Mouse (Mus musculus): ENCODE measurements at regions not wholly inside any gene's neighbourhood (a gene's known extent, or its start where the extent isn't known, plus 50 kb on each side); places are given as distances from the start of the nearest gene placed in this dataset.

DNA sequence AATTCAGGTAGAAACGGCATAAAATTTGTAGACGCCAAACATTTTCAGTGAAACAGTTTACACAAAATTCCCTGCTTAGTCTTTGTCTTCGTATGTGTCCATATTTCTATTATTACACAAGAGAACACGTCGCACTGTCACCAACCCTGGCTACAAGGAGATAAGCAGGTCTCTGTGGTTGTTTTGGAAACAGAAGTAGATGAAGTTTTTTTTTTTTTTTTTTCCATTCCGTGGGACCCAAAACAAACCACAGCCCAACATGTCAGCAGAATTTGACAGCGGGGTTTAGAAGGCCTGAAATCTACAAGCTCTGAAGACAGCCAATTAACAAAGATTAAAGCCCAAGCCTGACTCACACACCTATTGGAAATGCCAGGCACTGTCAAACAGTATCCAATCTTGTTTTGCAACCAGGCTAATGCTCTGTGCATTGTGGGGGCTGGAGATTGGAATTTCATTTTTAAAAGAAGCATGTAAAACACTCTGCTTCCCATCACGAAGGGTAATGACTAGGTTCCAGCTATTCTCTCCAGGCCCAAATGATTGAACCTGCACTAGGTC, 428.5 kb upstream of the Btbd3 start:
- DNase-seq (ENCODE audit: low read depth, low spot score) = no peak

DNA sequence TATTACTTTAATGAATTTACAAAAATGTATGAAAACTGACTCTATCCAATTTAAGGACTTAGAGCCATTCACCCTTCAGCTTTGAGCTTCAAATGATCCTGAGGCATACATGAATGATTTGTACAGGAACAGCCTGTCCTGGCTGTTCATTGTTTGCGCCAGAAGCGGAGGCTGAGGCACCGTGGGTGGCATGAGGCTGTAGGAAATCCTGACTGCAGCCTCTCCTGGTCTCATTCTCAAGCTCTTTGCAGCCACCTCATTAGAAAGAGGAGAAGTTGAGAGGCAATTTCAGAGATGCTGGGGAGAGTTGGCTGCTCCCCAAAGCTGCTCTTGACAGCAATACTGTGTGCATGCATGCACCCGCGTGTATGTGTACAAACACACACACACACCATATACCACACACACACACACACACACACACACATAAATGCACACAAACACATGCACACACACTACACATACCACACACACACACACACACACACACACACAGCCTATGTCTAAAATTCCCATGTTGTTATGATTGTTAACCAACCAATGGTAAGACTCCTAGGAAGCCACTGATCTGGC, 434.9 kb upstream of the Btbd3 start:
- DNase-seq (ENCODE audit: low read depth, low spot score) = no peak

DNA sequence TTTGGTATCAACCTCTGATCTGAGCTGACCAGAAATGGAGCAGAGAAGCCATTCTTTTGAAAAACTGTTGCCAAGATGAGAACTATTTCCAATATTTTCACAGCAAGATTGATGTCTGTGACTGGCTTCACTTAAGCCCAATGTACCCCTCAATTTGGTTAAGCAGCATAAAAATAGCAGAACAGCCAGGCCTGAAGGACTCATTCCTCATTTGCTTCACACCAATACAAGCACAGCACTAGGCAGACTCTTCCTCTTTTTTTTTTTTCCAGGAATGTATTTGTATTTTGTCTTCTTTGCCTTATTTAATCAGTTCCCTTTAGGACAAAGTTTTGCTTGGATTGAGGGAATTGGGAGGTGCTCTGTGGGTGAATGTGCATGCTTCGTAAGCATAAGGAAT, 441.4 kb upstream of the Btbd3 start:
- DNase-seq (ENCODE audit: low read depth, low spot score) = no peak

DNA sequence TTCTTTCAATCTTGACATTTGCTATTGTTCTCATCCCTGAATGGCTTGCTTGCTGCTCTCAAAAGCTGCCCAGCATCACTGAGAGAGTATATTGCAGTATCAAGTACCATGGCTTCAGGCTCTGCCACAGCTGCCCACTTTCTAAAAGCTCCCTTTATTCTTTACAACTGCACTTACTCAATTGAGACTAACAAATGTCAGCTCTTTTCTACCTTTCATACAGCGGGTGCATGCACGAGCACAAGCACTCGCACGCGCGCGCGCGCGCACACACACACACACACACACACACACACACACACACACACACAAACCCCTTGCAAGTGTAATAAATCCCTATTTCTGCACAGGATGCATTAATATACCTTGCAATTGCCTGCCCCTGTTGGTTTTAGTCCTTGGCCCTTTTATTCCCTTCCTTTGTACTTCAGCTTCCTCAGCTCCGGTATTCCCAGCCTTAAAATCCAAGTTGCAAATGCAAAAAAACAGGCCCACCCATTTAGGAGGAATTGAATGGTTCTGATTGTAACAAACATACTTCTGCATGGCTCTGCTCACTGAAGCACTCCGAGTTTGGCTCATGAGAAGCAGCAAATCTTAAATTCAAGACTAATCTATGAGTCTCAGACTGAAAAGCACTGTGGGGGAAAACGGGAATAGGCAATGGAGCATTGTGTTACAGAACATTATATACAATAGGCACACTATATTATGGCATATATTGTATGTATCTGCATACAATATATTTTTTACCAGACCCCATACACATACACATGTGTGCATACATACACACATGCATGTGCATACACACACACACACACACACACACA, 447.7 kb upstream of the Btbd3 start:
- DNase-seq (ENCODE audit: low read depth, low spot score) = no peak

DNA sequence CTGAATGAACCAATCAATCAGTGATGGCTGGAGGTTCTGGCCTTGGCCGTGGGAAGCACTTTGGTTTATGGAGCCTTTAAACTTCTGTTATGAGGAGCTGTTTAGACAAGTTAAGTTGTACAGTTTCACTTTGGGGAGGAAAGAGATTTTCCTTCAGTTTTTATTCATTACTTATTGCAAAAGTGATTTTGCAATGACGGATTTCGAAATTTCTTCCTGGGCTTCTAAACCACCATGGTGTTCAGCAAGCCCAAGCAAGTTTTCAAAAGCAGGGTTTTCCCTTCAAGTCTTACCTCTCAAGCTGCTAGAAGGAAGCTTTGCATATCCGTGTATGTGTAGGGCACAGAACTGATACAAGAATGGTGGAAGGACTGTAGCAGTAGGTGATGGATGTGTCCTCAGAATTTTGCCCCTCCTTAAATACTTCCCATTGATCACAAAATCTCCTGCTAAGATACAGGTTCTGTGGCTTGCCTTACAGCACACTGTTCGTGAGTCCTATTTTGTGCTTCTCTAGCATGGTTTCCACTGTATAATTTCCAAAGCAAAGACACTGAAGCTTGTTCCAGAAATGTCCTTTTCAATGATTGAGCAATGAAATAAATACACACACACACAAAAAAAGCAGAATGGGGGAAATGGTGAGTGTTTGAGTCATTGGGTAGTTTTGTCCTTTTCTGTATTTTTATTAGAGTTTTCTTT, 448.6 kb upstream of the Btbd3 start:
- DNase-seq (ENCODE audit: low read depth, low spot score) = no peak

DNA sequence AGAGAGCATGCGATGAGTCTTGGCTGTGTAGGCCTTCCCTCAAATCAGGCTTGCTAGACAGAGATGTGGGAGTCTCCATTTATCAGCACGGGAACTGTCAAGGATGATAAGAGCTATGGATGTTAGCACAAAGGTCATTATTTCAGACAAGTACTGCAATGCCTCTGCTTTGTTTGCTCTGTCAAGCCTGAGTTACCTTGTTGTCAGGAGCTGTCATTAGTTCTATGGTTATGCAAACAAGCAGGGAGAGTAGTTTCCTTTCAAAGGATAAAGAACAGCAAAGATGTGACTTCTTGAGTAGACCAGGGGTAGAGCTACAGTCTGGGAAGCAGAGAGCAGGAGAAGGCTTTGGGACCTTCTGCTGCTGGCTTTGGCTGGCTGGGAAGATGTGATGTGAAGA, 461.5 kb upstream of the Btbd3 start:
- no peak for DNase-seq (ENCODE audit: low read depth, low spot score)

DNA sequence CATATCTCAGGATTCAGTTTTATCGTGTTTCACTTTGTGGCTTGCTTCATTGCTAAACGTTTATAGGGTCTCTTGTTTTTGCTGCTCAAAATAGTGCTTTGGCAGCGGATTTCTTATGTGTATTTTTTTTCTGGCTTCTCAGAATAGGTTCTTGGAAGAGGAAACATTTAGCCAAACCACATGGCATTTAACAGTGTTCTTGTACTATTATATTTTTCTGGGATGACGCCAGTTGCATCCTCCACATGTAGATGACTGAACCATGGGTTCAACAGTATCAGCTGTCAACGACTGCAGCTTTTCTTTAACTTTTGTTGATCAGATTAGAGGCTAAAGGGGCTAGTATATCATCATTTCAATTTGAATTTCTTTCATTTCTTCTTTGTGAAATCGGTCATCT, 472.3 kb upstream of the Btbd3 start:
- no peak for DNase-seq (ENCODE audit: low read depth, low spot score)

DNA sequence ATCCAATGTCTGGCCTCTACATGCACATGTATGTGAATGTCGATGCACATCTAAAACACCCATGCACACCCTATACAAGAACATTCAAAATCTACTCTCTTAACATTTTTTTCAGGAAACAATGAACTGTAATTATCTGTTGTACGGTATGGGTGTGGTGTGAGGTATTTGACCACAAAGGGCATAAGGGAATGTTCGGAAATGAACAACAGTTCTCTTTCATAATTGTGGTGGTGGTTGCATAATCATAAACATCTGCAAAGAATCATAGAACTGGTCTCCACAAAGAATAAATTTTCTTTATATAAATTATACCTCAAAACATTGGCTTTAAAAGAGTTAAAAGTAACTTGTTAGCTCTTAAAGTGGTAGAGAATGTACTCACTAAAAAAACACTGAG, 478.9 kb upstream of the Btbd3 start:
- no peak for DNase-seq (ENCODE audit: low read depth, low spot score)

DNA sequence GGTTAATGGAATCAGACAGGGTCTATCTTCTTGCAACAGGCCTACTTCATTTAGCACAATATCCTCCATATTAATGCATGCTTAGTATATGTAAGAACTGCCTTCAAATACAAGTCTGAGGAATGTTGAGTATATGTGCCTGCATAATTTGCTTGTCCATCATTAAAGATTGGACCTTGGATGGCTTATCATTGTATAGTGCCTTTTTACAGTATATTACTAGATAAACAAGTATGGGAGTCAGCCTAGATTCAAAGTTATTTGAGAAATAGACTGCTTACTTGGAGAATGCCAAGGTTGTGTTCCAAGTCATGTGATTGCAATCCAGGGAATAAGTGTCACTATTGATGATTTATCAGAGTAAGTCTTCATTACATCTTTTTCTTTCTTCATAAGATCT, 491.6 kb upstream of the Btbd3 start:
- no peak for DNase-seq (ENCODE audit: low read depth, low spot score)

DNA sequence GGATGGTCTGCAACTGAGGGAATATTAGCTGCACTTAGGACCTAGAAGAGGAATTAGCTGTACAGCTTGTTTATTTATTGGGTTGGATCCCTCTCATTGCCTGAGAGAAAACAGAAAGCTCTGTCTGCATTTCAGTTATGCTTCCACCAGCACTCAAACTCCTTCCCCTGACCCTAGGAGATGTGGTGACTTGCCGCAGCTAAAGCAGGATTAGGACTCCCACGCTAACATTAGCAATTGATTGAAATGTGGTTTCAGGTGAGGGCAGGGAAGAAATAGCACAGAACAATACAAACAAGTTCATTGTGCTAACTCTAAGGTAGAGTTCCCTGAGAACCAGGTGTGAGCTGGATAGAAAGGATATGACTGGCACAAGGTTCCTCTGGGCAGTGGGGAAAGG, 496.9 kb upstream of the Btbd3 start:
- no peak for DNase-seq (ENCODE audit: low read depth, low spot score)

DNA sequence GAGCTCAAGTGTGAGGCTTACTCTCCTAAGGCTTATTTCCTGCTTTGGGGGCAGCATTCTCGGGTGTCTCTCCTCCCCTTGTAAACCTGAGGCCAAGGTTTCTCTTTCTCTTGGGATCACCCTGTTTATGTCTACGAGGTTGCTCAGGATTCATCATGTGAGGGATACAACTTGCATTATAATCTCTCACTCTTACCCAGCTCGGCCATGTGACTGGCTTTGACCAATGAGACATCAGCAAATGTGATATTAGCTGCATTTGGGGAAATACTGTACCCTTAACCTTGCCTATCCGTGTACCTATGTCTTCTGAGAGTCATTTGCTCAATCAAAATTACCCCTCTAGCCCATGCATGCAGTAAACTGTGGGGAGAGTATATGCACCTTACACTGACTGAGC, 498.0 kb upstream of the Btbd3 start:
- no peak for DNase-seq (ENCODE audit: low read depth, low spot score)

DNA sequence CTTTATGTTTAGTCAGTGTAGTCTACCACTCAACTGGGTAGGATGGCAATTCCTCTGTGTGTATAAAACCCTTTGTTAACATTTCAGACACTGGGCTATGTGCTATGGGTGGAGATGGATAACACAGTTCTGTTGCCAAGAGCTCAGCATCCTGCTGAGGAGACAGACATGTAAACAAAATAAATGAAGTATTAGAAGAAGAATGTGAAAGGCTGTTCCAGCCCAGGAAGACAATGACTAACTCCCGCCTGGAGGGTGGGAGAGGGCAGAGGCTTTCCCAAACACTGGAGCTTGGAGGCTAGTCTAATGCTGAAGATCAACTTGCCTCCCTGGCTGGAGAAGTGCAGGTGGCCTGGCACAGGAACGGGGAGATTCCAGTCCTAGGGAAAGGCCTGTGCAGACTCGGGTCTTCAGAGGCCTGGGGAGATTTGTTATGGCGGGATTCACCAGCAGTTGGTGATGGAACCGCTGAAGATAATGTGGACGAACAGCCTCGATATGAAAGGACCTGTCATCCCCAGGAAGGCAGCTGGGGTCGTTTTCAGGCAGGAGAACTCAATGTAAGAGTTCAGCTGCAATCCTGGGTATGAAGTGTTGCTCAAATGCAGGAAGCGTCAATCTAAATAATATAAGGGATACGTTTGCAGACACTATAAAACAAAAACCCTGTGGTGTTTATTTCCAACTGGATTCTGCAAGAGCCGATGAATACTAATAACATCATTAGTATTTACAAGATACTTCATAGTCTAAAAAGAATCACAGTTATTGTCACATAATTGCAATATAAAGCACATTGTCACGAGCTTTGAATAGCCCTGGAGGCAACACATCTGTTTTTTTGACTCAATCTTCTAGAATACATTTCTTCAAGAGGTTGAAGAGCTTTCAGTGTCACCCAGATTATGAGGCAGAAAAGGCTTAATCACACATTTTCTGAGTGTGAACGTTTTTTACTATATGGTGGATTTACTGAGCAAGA, 498.8 kb upstream of the Btbd3 start:
- DNase-seq (ENCODE audit: low read depth, low spot score) = no peak

DNA sequence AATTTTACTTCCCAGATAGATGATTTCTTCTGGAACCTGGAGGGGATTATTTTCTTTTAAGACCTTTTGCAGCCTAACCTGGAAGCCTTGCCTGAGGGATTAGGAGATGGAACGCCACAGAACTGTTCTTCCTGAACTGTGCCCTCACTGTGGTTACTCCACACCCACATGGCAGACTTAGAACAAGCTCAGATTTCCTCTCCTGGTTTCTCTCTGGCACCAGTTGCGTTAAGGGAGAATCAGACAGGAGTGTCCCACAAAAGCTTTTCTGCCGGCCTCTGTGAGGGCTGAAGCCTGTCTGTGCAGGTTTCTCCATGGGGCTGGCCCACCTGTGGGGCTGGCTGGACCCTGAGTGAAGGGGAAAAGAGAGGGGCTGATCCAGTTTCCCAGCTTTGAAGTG, 500.1 kb upstream of the Btbd3 start:
- no peak for DNase-seq (ENCODE audit: low read depth, low spot score)

DNA sequence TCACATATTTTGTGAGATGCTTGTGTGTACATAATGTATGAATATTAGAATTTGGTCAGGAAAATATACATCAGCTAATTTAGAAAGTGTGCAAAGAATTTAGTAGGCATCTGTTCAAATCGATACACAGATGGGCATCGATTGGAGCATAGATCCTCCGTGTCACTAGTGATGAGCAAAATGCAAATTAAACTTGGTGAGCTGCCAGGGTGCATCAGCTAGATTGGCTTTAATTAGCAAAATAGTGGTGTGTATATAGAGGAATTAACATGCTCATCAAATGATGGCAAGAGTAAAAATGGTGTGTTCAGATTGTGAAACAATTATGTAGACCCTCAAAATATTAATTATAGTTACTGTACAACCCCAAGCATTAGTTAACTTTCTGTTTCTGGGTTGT, 501.9 kb upstream of the Btbd3 start:
- DNase-seq (ENCODE audit: low read depth, low spot score) = no peak

DNA sequence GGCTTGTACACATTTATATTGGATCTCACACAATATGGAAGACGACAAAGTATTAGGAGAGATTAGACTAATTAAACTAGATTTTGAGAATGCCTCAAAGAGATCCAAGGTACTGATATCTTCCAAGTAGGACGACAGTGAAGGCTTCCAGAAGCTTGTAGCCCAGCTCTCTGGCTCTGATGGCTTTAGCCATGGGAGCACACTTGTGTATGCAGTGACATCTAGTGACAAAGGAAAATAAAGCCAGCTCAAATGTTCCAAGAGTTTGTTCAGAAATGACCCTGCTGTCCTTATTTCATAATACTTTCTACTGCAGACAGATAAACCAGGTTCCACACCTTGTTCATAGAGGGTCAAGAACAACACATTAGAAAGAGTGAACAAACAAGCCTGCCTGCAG, 524.0 kb upstream of the Btbd3 start:
- no peak for DNase-seq (ENCODE audit: low read depth, low spot score)

DNA sequence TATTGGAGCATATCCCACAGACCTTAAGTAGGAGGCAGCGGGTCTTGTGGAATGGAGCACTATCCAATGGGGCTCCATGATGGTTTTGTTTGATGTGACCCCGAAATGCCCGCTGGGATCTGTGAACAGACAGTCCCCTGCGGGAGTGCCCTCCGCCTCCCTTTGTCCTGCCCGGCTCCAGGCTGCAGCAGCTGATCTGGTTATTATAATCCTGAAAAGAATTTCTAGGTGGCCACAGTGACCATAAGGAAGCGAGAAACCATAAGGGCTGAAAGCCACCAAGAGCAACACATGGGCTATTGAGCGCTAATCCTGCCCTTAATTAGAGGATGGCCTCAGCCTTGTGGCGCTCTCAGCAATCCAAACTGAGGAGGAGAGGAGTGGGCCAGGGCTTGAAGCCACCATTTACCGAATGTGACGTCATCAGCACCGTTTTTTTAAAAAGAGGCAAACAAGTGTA, 525.9 kb upstream of the Btbd3 start:
- DNase-seq (ENCODE audit: low read depth, low spot score) = no peak

DNA sequence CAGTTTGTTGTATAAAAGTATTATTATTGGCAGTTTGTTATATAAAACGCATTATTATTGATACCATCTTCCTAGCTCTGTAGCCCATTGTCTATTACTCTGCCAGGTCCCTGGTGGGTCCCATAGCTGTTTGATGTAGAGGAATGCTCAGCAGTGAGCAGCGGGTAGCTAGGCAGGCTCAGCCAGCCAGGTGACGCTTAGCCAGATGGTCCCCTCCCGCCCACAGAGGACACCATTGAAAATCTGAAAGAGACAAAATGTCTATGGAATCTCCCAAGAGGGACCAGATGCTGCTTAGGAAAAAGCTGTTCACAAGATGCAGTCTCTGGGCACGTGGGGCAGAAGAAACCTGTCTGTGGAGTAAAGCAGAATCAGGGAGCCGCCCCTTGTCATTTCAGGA, 526.5 kb upstream of the Btbd3 start:
- no peak for DNase-seq (ENCODE audit: low read depth, low spot score)

DNA sequence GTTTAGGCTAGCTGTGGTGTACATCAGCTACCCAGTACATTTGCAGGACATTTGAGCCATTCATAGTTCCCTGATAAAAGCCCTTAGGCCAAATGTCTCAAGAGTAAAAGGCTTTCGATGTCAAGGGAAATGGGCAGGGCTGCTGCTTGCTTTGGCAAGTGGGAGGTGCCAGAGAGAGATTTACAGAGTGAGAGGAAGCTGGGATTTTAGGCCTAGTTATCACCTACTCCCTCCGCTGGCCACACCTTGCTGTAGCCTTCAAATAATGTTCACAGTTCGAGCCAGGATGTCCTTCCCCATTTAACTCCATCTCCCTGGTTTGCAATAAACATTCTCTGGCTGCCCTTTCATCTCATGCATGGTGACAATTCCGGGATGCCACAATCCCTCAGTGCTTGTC, 527.2 kb upstream of the Btbd3 start:
- DNase-seq (ENCODE audit: low read depth, low spot score) = no peak

DNA sequence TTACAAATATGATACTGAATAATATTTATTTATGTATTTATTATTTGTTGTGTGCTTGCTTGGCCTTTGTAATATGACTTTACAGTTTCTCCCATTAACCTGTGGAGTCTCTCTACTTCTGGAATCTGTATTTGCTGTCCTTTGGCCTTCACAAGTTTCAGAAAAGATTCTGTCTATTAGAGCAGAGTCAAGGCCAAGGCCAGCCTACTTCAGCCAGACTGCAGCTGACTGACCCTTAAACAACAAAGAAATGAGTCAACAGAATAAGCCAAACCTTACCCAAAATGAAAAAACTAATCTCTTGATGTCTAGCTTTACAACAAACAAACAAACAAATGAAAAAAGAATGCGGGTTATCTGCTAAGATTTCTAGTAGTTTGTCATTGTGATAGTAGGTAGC, 532.7 kb upstream of the Btbd3 start:
- no peak for DNase-seq (ENCODE audit: low read depth, low spot score)

DNA sequence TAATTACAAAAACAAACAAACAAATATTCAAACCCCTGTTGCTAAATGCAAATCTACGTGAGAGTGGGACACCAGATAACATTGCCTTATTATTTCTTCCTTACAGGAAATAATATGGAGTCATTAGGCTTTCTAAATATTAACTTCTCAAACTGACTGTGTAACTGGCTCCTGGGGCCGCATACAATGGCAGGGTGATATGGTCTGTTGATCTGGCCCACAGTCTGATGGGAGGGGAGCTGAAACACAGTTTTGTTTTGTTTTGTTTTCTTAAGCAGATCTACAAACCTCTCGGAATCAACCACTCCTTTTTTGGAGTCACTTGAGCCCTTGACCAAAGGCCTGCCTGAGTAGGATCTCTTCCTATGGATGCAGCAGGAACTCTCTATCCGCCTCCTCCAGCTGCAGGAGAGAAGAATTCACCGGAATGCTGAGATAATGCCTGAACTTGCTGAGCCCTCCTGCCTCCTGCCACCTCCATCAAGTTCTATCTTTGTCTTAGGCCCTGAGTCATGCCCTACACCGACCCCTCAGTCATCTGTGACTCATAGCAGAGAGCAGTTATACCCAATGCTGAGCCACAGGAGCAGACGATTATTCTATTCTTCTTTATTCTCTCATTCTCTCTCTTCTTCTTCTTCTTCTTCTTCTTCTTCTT, 534.5 kb upstream of the Btbd3 start:
- no peak for DNase-seq (ENCODE audit: low read depth, low spot score)

DNA sequence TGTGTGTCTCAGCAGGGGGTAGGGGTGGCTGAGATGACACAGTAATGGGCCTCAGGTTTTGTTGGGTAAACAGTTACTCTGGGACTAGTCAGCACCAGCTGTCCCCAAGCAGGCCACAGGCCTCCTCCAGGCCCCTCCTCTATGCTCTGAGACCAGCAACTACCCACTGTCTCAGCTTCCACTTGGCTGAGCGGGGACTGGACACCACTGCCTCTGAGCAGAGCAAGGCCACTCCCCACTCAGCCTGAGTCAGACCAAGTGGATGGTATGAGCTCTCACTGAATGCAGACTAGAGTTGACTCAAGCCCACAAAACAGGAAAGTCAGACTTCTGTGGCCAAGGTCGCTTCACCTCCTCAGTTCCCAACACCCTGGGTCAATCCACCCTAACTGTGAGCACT, 540.5 kb upstream of the Btbd3 start:
- no peak for DNase-seq (ENCODE audit: low read depth, low spot score)

Measured in CD4-positive helper T cell, adult 2 months (primary cell).